Mouse (Mus musculus) ES-E14 (cell line): ENCODE results near the gene Jmjd8.

ENCODE experiments used
- HCFC1 ChIP-seq: IDR thresholded peaks from 2 replicates; pipeline ENCODE4 v1.6.1; 2012; ENCODE audit warnings: low read length, inconsistent platforms, borderline replicate concordance; ENCODE audit not compliant: insufficient read depth
- MAFK ChIP-seq: IDR thresholded peaks from 2 replicates; pipeline ENCODE4 v1.6.1; 2014; ENCODE audit warnings: mild to moderate bottlenecking, low read depth, low read length, inconsistent platforms; ENCODE audit not compliant: insufficient read depth
- ZC3H11A ChIP-seq: IDR thresholded peaks from 2 replicates; pipeline ENCODE4 v1.6.1; 2012; ENCODE audit warnings: low read depth, mild to moderate bottlenecking, inconsistent platforms, low read length, borderline replicate concordance

- no peak for TF ChIP-seq HCFC1
- TF ChIP-seq ZC3H11A, result no peak
- no peak for TF ChIP-seq MAFK
These were observed 3.4 kb upstream of the Jmjd8 start for GRCm38 (mm10) chr17:25825311-25825710.
